Mouse (Mus musculus) hindbrain, embryonic 14.5 days (tissue): ENCODE measurements around the gene Rpl35. TPM values are rescaled to one million over a fixed set of nuclear protein-coding genes. Genes with fewer than 3 reads are reported as not detected.

Source experiments
- ATAC-seq: fragments of 200-750 bp; cut with Nextera tagmentation; 2 replicates; pipeline ENCODE4 v1.8.0; 2017; ENCODE audit warnings: moderate number of reproducible peaks, mild to moderate bottlenecking, moderate TSS enrichment, moderate library complexity; ENCODE audit not compliant: low FRiP score
- DNase-seq: peaks from one replicate; pipeline ENCODE4 v3.0.0-alpha.2; 2015; ENCODE audit warnings: low spot score
- H3K27ac ChIP-seq: fragments of 300-500 bp; sonication (generic); 2 replicates; pipeline ENCODE4 v1.5.1; 2014; ENCODE audit warnings: mild to moderate bottlenecking, moderate library complexity
- H3K27me3 ChIP-seq: fragments of 300-500 bp; sonication (generic); 2 replicates; pipeline ENCODE4 v1.6.1; 2014; ENCODE audit warnings: mild to moderate bottlenecking, low read length, mixed read lengths; ENCODE audit not compliant: control insufficient read depth, insufficient read depth
- H3K36me3 ChIP-seq: fragments of 300-500 bp; sonication (generic); replicated peaks from 2 replicates; pipeline ENCODE4 v1.6.1; 2014; ENCODE audit not compliant: control insufficient read depth, insufficient read depth
- H3K4me1 ChIP-seq: fragments of 300-500 bp; sonication (generic); replicated peaks from 2 replicates; pipeline ENCODE4 v1.6.1; 2014; ENCODE audit warnings: antibody characterized with exemption, low read length, mixed read lengths; ENCODE audit not compliant: control insufficient read depth, insufficient read depth
- H3K4me2 ChIP-seq: fragments of 300-500 bp; sonication (generic); replicated peaks from 2 replicates; pipeline ENCODE4 v1.6.1; 2014; ENCODE audit warnings: mild to moderate bottlenecking, moderate library complexity
- H3K4me3 ChIP-seq: fragments of 300-500 bp; sonication (generic); replicated peaks from 2 replicates; pipeline ENCODE4 v1.5.1; 2014; ENCODE audit warnings: mild to moderate bottlenecking, low read length
- H3K9ac ChIP-seq: fragments of 300-500 bp; sonication (generic); 2 replicates; pipeline ENCODE4 v1.6.1; 2014
- H3K9me3 ChIP-seq: fragments of 300-500 bp; sonication (generic); 2 replicates; pipeline ENCODE4 v1.6.1; 2016; ENCODE audit warnings: low read length; ENCODE audit not compliant: control insufficient read depth
- WGBS: fragments of 180-500 bp; shearing (Covaris S2); extraction: QIAGEN DNeasy Blood & Tissue Kit; methylation state at CpG from one replicate; pipeline ENCODE4 v1.1.7; 2014; 5-methylcytosine and 5-hydroxymethylcytosine counted together
- polyA plus RNA-seq: library from polyadenylated mRNA; unstranded; fragments of >200 nt; fragmentation: Nextera tagmentation; extraction: Ambion mirVana; gene quantifications from 2 replicates; pipeline ENCODE4 v1.2.1, GENCODE M21; 2014

Rpl35 gene
- polyA plus RNA-seq, 1 experiment from 2014 or later, result 697 TPM

- no peak overlapping the region for H3K27ac ChIP-seq
- ATAC-seq (no peak), DNase-seq (no peak)
- no peaks in the 10 kb centered on the region for H3K4me1 ChIP-seq
- H3K9me3 ChIP-seq, result no peaks in the 10 kb centered on the region
- H3K4me2 ChIP-seq, result no peak overlapping the region
- no peak overlapping the region for H3K4me3 ChIP-seq
- H3K9ac ChIP-seq, result no peak overlapping the region
- 88% methylated on average over 3 of the region's 3 CpGs for WGBS
- H3K27me3 ChIP-seq, result no peaks in the 10 kb centered on the region
- H3K36me3 ChIP-seq, result no peaks in the 10 kb centered on the region
These were observed 18.8 kb downstream of the Rpl35 start for GRCm38 (mm10) chr2:38986580-38986979.

GRCm38 (mm10) chr2:38983456-38983855 lies 22.0 kb downstream of the Rpl35 start:
- WGBS, result 99% methylated on average over 2 of the region's 2 CpGs
- Histone ChIP-seq H3K4me3 (no peak overlapping the region), H3K9me3 (no peaks in the 10 kb centered on the region), H3K27ac (no peak overlapping the region), H3K4me1 (no peaks in the 10 kb centered on the region), H3K27me3 (no peaks in the 10 kb centered on the region), H3K9ac (no peak overlapping the region), H3K36me3 (no peaks in the 10 kb centered on the region), H3K4me2 (no peak overlapping the region)
- ATAC-seq, result no peak
- DNase-seq, result no peak

DNA sequence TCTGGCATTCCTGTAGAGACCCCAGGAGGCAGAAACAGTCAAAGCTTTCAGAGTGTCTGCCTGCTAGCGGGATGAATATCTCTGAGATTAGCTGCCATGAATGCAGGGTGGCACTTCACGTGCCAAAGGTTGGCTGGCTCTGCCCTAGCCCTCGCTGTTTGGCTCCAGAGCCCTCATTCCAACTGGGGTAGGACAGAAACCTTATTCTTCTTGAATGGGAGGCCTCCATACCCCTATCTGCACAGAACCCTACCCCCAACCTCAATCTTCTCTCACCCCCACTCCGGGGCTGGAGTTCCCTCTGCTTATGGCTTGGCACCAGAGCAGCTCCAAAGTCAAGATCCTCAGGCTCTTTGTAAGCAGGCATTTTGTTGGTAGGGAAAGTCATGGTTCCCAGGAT lies 27.6 kb downstream of the Rpl35 start:
- Histone ChIP-seq H3K4me1 (no peaks in the 10 kb centered on the region), H3K9ac (no peak overlapping the region), H3K27me3 (no peaks in the 10 kb centered on the region), H3K27ac (no peak overlapping the region), H3K4me3 (no peak overlapping the region), H3K9me3 (no peaks in the 10 kb centered on the region), H3K4me2 (no peak overlapping the region), H3K36me3 (no peaks in the 10 kb centered on the region)
- ATAC-seq, result no peak; the same call in 1 of the 2 replicates
- no peak for DNase-seq
- WGBS, result 66% methylated on average over 4 of the region's 4 CpGs

GRCm38 (mm10) chr2:38975941-38976805 lies 29.3 kb downstream of the Rpl35 start:
- no peaks in the 10 kb centered on the region for H3K36me3 ChIP-seq
- no peak overlapping the region for H3K27ac ChIP-seq
- 81% methylated on average over 20 of the region's 21 CpGs for WGBS
- DNase-seq, result no peak
- H3K4me3 ChIP-seq, result no peak overlapping the region
- no peak overlapping the region for H3K9ac ChIP-seq
- no peak overlapping the region for H3K4me2 ChIP-seq
- H3K27me3 ChIP-seq, result no peaks in the 10 kb centered on the region
- ATAC-seq, result no peak
- H3K4me1 ChIP-seq, result no peaks in the 10 kb centered on the region
- H3K9me3 ChIP-seq, result no peaks in the 10 kb centered on the region

GRCm38 (mm10) chr2:38975181-38975580 lies 30.2 kb downstream of the Rpl35 start:
- H3K4me3 ChIP-seq, result no peak overlapping the region
- no peak overlapping the region for H3K27ac ChIP-seq
- ATAC-seq (no peak), DNase-seq (no peak)
- H3K4me1 ChIP-seq, result no peaks in the 10 kb centered on the region
- H3K9me3 ChIP-seq, result no peaks in the 10 kb centered on the region
- H3K27me3 ChIP-seq, result no peaks in the 10 kb centered on the region
- WGBS, result 87% methylated on average over 3 of the region's 3 CpGs
- no peak overlapping the region for H3K4me2 ChIP-seq
- H3K9ac ChIP-seq, result no peak overlapping the region
- no peaks in the 10 kb centered on the region for H3K36me3 ChIP-seq

DNA sequence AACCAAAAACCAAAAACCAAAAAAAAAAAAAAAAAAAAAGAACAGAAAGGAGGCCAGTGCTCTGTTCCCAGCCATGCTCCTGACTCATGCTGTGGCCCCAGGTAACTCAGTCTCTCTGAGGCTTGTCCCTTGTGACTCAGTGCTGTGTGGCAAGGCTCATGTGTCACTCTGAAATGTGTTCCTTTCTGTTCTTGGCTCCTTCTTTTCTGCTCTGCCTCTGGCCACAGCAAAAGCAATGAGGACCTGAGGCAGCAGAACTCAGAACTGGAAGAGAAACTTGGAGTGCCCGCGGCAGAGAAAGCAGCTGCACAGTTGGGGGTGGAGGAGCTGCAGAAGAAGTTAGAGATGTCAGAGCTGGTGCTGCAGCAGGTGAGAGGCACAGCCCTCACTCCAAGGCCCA lies 31.3 kb downstream of the Rpl35 start:
- 48% methylated on average over 2 of the region's 2 CpGs for WGBS
- H3K27ac ChIP-seq, result no peak overlapping the region
- no peaks in the 10 kb centered on the region for H3K27me3 ChIP-seq
- ATAC-seq (no peak), DNase-seq (no peak)
- no peak overlapping the region for H3K9ac ChIP-seq
- H3K4me2 ChIP-seq, result no peak overlapping the region
- H3K9me3 ChIP-seq, result no peaks in the 10 kb centered on the region
- no peaks in the 10 kb centered on the region for H3K36me3 ChIP-seq
- no peaks in the 10 kb centered on the region for H3K4me1 ChIP-seq
- no peak overlapping the region for H3K4me3 ChIP-seq

DNA sequence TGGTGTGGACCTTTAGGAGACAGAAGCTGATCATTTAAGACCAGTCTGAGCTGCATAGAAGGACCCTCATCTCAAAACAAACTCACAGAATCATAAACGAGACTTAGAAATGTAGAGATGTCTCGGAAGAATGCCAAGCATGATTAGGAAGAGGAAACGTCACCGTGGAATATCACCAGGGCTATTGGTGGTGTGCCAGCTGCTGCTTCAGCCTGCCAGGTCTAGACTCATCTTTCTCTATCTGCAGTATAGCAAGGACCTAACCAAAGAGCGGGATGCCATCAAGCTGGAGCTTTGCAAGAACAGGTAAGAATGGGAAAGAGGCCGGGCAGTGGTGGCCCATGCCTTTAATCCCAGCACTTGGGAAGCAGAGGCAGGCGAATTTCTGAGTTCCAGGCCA lies 31.7 kb downstream of the Rpl35 start:
- no peak overlapping the region for H3K9ac ChIP-seq
- no peaks in the 10 kb centered on the region for H3K27me3 ChIP-seq
- H3K9me3 ChIP-seq, result no peaks in the 10 kb centered on the region
- H3K4me3 ChIP-seq, result no peak overlapping the region
- DNase-seq, result no peak
- H3K36me3 ChIP-seq, result no peaks in the 10 kb centered on the region
- no peak overlapping the region for H3K27ac ChIP-seq
- WGBS, result 84% methylated on average over 7 of the region's 7 CpGs
- H3K4me2 ChIP-seq, result no peak overlapping the region
- ATAC-seq, result no peak
- H3K4me1 ChIP-seq, result no peaks in the 10 kb centered on the region

- no peaks in the 10 kb centered on the region for H3K36me3 ChIP-seq
These were observed 32.2 kb downstream of the Rpl35 start for GRCm38 (mm10) chr2:38973223-38973622.

DNA sequence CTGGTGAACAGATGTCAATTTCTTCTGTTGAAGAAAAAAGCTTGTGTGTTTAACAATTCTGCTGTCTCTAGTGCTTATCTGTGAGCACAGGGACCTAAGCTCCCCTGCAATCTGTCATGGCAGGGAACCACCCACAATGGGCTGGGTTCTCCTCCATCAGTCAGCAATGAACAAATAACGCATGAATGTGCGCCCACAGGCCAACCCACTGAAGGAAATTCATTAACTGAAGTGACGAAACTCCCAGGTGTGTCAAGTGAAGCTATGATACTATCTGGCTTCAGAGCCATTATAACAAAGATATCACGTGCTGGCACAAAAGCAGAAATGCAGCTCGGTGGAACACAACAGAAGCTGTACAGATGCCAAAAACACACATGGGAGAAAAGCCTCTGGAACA lies 35.4 kb downstream of the Rpl35 start:
- no peak overlapping the region for H3K4me3 ChIP-seq
- no peaks in the 10 kb centered on the region for H3K27me3 ChIP-seq
- DNase-seq (no peak), ATAC-seq (no peak)
- H3K36me3 ChIP-seq, result no peaks in the 10 kb centered on the region
- no peaks in the 10 kb centered on the region for H3K9me3 ChIP-seq
- 82% methylated on average over 5 of the region's 5 CpGs for WGBS
- H3K27ac ChIP-seq, result no peak overlapping the region
- no peaks in the 10 kb centered on the region for H3K4me1 ChIP-seq
- H3K9ac ChIP-seq, result no peak overlapping the region
- H3K4me2 ChIP-seq, result no peak overlapping the region

More at GRCm38 (mm10) chr2:38973223-38973622, 32.2 kb downstream of the Rpl35 start:
- DNase-seq (no peak), ATAC-seq (no peak)
- Histone ChIP-seq H3K9me3 (no peaks in the 10 kb centered on the region), H3K27me3 (no peaks in the 10 kb centered on the region), H3K4me2 (no peak overlapping the region), H3K4me1 (no peaks in the 10 kb centered on the region), H3K27ac (no peak overlapping the region), H3K9ac (no peak overlapping the region), H3K4me3 (no peak overlapping the region)
- WGBS, result 36% methylated on average over 2 of the region's 2 CpGs
